Mouse (Mus musculus) urinary bladder, postnatal 36 days (tissue): ENCODE measurements around the gene Themis.

Experiments used
- DNase-seq, 2 experiments: peaks; one replicate each; pipeline ENCODE4 v3.0.0; 2022; ENCODE audit warnings: low spot score in 2 of 2, mixed read lengths in 1 of 2

The Themis gene

GRCm38 (mm10) chr10:28668261-28668660, at the start of gene Themis:
Themis (plus strand) TSS chr10:28668360.
- no peak for DNase-seq

GRCm38 (mm10) chr10:28619415-28619814, 48.7 kb upstream of the Themis start:
- DNase-seq, result no peak

GRCm38 (mm10) chr10:28636096-28636495, 32.1 kb upstream of the Themis start:
- DNase-seq, result no peak

DNA sequence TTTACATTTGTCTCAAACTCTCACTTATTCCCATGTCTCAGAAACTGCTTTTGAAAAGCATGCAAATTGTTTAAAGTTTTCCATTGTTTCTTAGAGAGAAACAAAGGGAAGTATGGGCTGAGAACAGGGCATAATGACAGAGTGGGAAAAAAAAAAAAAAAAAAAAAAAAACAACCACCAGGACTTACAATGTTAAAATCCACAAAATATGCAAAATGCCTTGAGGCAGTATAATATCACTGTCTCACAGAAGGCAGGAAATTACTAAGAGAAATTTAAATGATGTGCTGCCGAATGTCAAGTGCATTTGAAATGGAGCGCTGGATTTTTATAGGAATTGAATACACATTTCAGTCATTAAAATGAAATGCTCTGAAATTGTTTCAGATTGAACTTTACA, 26.3 kb upstream of the Themis start:
- DNase-seq, result no peak

DNA sequence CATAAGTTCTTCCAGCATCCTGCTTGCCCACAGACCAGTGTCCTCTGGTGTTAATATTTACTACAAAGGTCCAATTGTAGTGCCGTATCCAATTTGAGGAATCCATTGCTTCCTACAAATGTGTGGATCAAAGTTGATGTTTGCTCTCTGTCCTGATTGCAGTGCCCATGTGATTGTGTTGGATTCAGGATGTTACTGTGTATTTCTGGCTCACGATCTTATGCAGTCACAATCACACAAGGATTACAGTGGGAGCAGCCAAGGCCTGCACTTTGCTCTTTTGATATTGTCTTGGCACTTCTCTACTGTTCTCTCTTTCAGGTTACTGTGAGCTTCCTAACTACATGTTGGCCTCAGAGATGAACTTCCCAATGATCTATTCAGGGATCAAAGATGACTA, 20.3 kb upstream of the Themis start:
- no peak for DNase-seq

DNA sequence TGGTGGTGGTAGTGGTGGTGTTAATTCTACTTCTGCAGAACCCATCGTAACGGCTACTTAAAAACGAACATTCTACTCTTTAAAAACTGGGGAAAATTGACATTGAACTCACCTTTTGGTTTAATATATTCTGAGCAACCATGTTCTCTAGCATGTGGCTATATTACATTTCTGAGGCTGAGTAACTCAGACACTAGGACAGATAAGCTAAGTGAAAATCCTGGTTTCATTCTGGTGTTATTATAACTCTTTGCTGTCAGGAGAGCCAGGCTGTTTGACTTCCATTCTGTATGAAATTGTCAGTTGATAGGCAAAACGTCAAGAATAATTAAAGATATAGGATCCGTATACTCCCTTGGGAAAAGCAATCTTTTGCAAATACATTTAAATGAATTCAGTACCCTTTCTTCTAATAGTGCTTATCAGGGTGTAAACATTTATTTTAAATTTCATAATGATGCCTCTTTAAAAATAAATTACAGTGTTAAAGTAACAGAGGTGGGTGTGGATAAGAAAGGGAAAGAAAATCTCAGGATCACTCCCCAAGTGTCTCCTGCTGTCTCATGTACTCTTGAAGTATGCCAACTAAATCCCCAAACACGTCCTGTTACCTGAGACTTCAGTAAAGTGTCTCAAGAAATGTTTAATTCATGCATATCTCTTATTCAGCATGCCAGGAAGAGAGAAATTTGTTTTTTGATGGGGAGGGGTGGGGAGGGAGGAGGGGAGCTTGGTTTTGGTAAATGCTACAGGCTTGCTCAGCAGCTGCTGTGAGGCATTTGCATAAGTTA, 18.9 kb upstream of the Themis start:
- DNase-seq, result no peak

- no peak for DNase-seq
Measured at GRCm38 (mm10) chr10:28649900-28650160, 18.3 kb upstream of the Themis start.

DNA sequence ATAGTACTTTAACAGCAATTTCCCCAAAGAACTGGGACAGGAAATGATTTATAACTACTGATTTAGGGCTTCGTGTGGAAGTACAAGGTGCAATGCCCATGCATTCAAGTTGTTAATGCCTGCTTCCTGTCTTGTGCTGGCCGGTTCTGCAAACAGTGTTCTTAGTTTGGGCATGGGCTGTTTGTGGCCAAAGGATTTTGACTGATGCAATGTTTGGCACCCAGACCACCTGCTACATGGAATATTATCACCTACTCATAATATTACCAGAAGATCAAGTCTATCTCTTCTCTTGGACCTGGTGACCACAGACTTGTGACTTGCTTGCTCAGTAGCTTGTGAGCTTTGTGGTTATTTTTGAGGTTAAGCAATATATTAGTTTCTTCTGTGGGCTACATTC, 16.2 kb upstream of the Themis start:
- no peak for DNase-seq

DNA sequence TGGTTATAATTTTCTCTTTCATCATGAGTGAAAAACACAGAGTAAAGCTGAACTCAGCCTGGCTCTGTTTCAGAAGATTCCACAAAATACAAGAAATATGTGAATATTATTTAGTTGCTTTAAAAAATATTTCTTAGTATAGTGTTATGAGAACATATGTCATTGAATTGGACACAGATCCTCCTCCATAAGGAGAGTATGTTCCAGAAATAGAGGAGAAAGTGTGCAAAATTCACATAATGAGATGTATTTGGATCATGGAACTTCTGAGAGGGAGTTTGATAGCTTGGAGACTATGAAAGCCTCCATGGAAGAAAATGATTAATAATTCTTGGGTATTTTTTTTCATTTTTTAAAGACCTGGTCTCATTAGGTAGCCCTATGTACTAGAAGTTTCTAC, 13.4 kb upstream of the Themis start:
- DNase-seq, result no peak

DNA sequence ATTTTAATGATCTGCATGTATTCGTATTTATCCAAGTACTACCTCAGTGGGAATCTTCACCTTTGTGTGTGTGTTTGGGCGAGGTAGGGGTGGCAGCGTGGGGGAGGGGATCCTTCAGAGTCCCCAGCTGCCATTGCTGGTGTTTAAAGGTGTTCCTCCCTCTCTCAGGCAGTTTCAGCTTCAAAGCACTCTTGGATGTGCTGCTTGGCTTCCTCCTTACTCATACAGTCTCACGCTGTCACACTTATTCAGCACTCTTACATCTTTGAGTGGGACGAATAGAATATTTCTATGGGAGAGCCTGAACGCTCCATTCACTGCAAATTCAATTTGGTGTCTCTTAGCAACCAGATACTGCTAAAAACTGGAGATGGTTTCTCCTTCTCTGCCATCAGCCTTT, 3.0 kb upstream of the Themis start:
- no peak for DNase-seq

GRCm38 (mm10) chr10:28673931-28674330, 5.8 kb downstream of the Themis start:
- no peak for DNase-seq

DNA sequence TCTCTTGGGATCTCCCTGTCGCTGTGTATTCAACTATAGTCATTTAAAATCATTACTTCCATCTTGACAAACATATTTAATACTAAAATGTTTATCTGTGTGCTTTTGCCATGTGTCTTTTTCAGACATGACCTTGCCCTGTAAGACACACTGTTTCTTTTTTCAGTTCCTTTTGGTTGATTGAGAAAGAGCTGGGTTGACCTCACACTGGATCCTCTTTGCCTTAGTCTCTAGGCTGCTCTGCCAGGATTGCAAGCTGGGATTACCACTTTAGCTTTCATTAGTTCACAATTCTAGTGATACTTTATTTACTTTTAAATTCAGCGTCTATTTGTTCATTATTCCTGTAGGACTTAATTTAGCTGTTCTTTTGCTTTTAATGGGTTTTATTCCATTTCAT, 7.2 kb downstream of the Themis start:
- no peak for DNase-seq

- no peak for DNase-seq
Measured at GRCm38 (mm10) chr10:28694981-28695380, 26.8 kb downstream of the Themis start.

- no peak for DNase-seq
Measured at GRCm38 (mm10) chr10:28696032-28696431, 27.9 kb downstream of the Themis start.

DNA sequence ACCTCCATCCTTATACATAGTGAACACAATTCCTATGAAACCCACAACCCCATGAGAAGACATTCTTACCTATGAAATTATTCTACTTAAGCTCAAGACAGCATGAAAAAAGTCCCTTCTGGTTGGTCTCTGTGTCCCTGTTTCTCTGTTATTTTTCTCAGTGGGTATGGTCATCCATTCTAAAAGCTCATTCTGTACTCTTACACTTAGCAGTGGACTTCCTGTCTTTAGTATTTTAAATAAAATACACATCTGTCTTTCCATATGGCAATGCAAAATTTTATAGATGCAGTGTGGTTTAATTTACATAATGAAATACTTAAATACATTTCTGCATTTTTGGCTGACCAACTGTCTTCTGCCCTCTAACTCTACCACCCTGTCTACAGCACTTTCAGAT, 30.0 kb downstream of the Themis start:
- DNase-seq, result no peak

- DNase-seq, result no peak
Measured at GRCm38 (mm10) chr10:28721828-28722227, 53.7 kb downstream of the Themis start.

DNA sequence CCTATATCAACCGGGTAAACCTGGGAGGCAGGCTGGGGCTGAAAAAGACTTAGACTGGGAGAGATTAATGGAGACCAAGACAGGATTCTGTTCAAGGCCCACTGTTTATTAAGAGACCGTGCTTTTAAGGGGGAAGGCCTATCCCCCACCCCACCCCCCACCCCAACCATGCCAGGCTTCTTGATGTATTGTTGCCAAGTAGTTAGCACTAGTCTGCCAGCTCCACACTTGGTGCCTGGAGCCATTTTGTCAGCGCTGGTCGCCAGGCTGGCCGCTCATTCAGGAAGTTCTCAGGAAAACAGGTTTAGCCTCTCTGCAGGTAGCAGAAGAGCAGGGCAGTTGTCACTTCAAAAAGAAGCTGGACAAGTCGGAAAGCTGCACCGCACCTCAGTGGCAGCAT, 55.1 kb downstream of the Themis start:
- DNase-seq, result no peak

DNA sequence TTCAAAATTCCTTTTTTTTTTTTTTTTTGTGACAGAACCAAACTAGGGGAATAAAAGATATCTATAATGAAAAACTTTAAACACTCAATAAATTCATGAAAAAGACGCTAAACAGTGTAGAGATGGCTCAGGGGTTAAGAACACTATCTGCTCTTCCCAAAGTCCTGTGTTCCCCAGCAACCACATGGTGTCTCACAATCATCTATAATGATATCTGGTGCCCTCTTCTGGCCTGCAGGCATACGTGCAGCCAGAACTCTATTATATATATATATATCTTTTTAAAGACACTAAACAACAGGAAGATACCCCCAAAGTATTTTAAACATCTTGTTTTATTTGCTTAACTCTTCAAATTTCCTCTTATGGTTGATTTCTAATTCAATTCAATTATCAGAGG, 62.0 kb downstream of the Themis start:
- DNase-seq, result no peak

GRCm38 (mm10) chr10:28737953-28738352, 69.8 kb downstream of the Themis start:
- no peak for DNase-seq

DNA sequence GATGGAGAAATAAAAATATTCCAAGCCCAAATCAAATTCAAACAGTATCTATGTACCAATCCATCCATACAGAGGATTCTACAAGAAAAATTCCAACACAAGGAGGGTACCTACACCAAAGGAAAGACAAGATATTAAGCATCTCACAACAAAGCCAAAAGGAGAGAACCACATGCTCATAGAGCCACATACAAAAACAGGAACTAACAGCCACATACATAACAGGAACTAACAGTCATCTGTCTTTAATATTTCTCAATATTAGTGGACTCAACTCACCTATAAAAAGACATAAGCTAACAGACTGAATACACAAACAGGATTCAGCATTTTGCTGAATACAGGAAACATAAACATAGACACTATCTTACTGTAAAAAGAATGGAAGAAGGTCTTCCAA, 78.3 kb downstream of the Themis start:
- DNase-seq, result no peak

GRCm38 (mm10) chr10:28753321-28753720, 85.2 kb downstream of the Themis start:
- no peak for DNase-seq

GRCm38 (mm10) chr10:28754927-28755326, 86.8 kb downstream of the Themis start:
- DNase-seq, result no peak

DNA sequence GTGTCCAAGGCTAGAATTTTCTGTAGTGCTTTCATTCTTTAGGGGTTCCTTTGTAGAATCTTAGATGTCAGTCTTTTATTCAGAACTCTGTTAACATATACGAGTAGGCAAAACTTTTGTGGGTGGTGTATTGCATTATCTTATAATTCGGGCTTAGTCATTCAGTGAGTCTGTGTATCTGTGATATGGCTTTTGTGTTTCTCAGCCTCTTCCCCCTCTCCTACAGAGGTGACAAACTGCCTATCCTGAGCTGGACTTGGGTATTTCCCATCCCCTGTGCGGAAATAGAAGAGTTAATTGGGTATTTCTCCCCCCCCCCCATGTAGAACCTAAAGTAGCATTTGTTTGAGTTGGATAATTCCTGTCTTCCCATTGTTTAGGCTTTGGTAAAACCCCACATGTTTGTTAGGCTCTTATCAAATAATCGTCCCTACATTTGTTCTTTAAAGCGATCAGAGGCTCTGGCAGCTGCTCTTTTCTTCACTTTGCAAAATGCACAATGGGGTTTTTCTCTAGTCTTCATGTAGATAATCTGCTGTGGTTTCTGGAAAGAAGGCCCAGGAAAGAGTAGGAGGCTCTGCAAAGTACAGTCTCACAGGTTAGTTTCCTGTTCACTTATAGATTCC, 108.7 kb downstream of the Themis start:
- DNase-seq, result no peak

- DNase-seq, result no peak
Measured at GRCm38 (mm10) chr10:28799469-28799868, 131.3 kb downstream of the Themis start.
